Mouse (Mus musculus) telencephalon, adult 2 months (tissue): ENCODE measurements around the gene Fbxo34.
"Not testable (repeated sequence)": the region's sequence is repeated elsewhere in the genome, so short reads cannot be mapped to it uniquely, and the experiment has no call there.

ENCODE experiments used
- DNase-seq: peaks from one replicate; pipeline ENCODE4 v3.0.0-alpha.2; 2011; ENCODE audit warnings: low read depth, low spot score

The Fbxo34 gene

DNA sequence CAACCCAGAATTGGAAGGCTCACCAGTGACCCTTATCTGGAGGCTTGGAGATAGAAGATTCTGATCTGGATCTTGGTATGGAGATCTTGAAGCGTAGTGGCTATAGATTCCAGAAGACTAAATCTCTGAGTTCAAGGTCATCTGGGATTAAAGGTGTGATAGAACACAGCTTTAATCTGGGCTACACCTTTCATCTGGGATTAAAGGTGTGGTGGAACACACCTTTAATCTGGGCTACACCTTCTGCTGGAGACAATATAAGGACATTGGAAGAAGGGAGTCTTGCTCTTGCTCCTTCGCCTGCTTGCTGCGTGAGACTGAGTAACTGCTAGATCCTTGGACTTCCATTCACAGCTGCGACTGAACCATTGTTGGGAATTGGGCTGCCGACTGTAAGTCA lies at the start of gene Fbxo34:
TSS of gene Fbxo34 (plus strand) at position 301 of the 400 bp plus-strand sequence.
- not testable (repeated sequence) for DNase-seq

DNA sequence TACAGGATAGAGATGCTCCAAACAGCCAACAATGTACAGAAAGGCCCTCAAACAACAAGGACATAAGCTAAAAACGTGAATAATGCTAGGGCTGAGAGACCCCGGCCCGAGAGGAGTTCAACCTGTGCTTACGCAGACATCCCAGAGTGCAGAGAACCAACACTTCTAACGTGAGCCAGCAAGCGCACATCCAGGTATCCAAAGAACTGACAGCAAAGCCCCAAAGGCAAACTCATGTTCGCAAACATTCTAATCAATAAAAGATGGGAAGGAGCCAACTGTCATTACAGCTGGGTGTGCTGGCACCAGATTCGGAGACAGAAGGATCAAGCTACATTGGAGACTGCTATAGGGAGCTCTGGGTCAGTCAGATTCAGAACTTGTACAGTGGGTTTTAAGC lies 47.5 kb upstream of the Fbxo34 start:
- DNase-seq: no peak

DNA sequence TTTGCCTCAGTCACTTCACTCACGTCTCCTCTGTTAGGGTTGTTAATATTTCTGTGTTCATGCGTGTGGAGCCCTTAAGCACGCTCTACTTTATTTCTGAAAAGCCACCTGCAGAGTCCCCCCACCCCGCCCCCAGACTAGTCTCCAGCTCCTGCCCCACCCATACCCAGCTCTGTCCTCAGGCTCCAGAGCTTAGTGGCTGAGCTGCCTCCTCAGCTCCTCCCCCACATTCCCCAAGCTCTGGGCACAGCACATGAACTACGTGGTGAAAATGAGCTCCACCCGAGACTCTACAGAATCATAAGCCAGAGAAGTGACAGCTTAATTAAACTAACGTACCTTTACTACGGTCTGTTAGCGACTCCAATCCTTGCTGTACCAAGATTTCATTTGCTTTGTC lies 44.2 kb upstream of the Fbxo34 start:
- no peak for DNase-seq

DNA sequence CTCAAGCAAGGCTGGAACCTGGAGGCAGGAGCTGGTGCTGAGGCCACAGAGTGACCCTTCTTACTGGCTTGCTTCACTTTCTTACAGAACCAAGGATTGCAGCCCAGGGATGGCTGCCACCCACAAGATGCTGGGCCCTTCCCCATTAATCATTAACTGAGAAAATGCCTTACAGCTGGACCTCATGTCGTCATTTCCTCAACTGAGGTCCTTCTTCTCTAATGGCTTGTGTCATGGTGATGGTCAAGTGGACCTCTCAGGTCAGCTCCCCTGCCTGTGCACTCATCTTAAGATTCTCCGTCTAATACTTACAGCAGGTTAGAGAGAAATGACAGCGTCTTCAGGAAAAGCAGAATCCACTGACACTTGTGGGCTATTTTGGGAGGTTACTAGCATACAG lies 32.9 kb upstream of the Fbxo34 start:
- no peak for DNase-seq

- DNase-seq: peak; percentile 68
These were observed 32.2 kb upstream of the Fbxo34 start, which contains the start of gene Dlgap5 for GRCm38 (mm10) chr14:47417775-47418665. Dlgap5 (minus strand) TSS chr14:47418407.

- no peak for DNase-seq
These were observed 31.6 kb upstream of the Fbxo34 start for GRCm38 (mm10) chr14:47418666-47418991.

DNA sequence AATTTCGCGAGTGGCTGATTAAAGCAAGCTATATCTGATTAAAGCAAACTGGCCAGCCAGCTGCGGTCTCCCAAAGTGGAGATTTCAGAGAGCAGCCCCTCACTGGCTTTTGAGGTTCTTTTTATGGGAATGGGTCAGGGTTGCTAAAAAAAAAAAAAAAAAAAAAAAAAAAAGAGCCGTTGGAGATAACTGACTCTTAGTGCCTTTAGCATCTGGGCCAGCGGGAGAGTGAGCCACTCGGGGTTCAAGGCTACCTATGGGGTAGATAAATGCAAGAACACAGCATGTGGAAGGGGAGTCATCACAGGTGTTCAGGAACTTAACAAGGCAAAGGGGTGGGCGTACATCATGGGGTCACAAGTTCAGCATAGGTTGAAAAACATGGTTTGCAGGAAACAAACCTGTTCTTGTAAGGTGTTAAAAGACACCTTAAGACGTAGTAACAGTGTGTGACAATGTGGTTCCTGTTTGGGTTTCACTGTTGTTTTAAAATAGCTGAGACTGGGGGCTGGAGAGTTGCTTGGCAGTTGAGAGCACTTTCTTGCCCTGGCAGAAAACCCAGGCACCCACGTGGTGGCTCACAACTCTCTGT lies 31.1 kb upstream of the Fbxo34 start:
- DNase-seq: no peak

- no peak for DNase-seq
These were observed 30.4 kb upstream of the Fbxo34 start for GRCm38 (mm10) chr14:47419723-47420276.

- no peak for DNase-seq
These were observed 28.6 kb upstream of the Fbxo34 start for GRCm38 (mm10) chr14:47421606-47422005.

DNA sequence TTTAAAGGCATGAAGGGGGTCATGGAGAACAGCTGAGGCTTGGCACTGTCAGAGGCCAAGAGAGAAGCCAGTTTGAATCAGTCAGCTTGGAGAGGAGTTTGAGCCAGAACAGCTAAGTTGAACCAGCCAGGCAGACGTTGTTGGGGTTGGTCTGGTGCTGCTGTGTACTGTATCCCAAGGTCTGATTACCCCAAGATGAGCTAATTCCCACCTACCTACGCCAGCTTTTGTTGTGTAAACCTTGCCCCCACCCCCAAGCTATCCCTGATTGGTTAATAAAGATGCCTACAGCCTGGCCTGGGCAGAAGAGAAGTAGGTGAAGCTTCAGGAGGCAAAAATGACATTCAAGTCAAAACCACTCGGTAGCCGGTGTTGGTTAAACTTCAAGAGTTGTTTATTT lies 27.8 kb upstream of the Fbxo34 start:
- no peak for DNase-seq

GRCm38 (mm10) chr14:47432987-47433386 lies 17.2 kb upstream of the Fbxo34 start:
- DNase-seq: no peak

GRCm38 (mm10) chr14:47438947-47439346 lies 11.3 kb upstream of the Fbxo34 start:
- DNase-seq: no peak

- no peak for DNase-seq
These were observed 5.3 kb upstream of the Fbxo34 start for GRCm38 (mm10) chr14:47444907-47445306.

GRCm38 (mm10) chr14:47445331-47446095 lies 4.7 kb upstream of the Fbxo34 start:
- peak; percentile 62 for DNase-seq

DNA sequence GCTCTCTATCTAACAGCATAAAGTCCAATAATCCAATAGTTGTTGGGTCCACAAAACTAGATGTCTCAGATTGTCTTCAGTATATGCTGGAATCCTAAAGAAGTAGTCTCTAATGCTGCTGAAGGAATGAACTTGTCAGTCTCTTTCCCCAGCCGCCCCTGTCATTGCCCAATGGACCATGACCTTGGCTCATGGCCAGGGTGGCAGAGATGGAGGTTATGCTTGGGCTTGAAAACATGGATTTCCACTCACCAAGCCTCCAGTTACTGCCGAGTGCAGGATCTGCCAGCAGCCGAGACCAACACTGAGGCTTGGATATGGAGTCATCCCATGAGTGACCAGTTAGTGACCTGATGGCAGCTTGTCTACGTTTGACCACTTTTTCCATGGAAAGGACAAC lies 9.3 kb downstream of the Fbxo34 start:
- DNase-seq: no peak

DNA sequence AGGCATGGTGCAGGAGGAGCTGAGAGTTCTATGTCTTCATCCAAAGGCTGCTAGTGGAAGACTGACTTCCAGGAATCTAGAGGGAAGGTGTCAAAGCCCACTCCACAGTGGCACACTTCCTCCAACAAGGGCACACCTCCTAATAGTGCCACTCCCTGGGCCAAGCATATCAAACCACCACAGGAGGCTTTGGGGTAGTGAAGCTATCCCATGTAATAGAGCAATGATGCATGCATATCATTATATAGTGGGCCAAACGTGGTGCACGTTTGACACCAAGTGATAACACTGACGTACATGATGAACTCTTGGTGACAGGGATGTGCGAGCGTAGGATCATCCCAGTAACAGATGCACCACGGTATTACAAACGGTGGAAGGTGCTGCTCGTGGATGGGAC lies 11.8 kb downstream of the Fbxo34 start:
- DNase-seq: no peak

DNA sequence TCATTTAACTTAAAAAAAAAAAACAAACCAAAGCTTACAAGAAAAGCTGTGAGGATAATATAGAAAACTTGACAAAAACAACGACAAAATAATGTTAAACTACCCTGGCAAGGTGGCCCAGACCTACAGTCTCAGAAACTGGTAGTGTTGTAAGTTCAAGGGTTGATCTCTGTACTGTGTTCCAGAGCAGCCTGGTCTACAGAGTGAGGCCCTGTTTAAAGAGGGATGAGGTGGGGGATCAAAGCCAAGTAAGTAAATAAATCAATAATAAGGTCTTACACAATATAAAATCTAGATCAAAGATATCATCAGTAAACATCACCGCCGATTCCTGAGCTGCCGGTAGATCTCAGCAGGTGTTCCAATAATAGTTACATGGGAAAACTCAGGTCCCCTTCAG lies 12.2 kb downstream of the Fbxo34 start:
- DNase-seq: no peak

- peak; percentile 32 for DNase-seq
These were observed 12.7 kb downstream of the Fbxo34 start for GRCm38 (mm10) chr14:47462877-47463460.

GRCm38 (mm10) chr14:47464426-47464825 lies 14.2 kb downstream of the Fbxo34 start:
- peak; percentile 50 for DNase-seq

DNA sequence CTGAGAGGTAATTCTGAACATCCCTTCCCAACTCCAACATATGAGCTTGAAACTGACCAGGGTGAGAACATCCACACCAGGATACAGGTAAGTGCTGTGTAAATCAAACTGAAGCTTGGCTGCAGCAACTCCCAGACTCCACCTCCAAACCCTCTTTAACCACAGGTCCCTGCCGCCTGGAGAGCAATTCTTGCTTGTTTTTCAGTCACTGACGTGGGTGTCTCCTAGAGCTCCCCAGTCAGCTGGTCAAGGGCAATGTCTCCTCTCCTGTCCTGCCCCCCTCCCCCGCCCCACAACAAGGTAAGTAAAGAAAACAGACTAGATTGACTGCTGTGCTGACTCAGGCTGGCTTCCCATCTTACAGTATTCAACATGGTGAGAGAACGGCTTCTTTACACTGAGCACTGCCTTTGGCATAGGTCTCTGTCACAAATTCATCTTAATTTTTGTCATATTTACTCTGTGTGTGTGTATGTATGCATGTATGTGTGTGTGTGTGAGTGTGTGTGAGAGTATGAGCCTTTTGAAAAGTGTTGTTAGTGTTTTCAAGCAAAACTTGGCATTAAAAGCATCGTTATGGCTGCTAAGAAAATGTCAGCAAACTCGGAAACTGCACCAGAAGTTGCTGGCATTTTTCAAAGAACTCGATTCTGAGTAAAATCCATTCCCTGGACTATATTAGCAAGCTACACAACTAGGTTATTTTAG lies 15.4 kb downstream of the Fbxo34 start:
- DNase-seq: no peak

DNA sequence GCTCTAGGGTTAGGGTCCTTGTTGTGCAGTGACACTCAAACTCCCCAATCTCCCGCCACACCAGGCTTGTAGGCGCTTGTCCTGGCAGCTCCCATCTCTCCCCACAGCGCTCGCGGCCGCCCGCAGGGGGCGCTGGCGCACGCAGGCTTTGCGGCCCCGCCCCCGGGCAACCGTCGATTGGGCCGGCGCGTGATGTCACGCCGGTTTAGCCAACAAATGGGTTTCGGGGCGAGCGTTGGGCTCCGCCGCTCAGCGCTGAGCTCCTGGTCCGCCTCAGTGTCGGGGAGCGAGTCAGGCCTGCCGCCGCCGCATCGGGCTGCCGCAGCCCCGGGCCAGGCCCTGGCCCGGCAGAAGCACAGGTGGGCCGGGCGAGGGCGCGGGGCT lies 22.1 kb downstream of the Fbxo34 start:
- peak; percentile 80 for DNase-seq
